Mouse (Mus musculus) left cerebral cortex, adult 9 months (tissue): ENCODE results near the gene Fbxo24.

Experiments
- DNase-seq, 2 experiments: peaks; one replicate each; pipeline ENCODE4 v3.0.0; 2022; ENCODE audit warnings: low spot score in 2 of 2

The Fbxo24 gene

GRCm38 (mm10) chr5:137562965-137563364 is 65.8 kb downstream of the Fbxo24 start:
- DNase-seq, result peak in 1 of 2 experiments; percentile 47
